Mouse (Mus musculus) heart, embryonic 15.5 days (tissue): ENCODE measurements around the gene Plxnb1. TPM values are rescaled to one million over a fixed set of nuclear protein-coding genes. Genes with fewer than 3 reads are reported as not detected.

ENCODE experiments used
- ATAC-seq: fragments of 200-750 bp; cut with Nextera tagmentation; replicated peaks from 2 replicates; pipeline ENCODE4 v1.8.0; 2017; ENCODE audit warnings: low read depth, moderate TSS enrichment; ENCODE audit not compliant: insufficient number of reproducible peaks, insufficient read depth, low FRiP score
- H3K27ac ChIP-seq: fragments of 300-500 bp; sonication (generic); 2 replicates; pipeline ENCODE4 v1.5.1; 2015; ENCODE audit warnings: mild to moderate bottlenecking, inconsistent platforms
- H3K27me3 ChIP-seq: fragments of 300-500 bp; sonication (generic); 2 replicates; pipeline ENCODE4 v1.6.1; 2015; ENCODE audit warnings: inconsistent platforms
- H3K36me3 ChIP-seq: fragments of 300-500 bp; sonication (generic); 2 replicates; pipeline ENCODE4 v1.6.1; 2015; ENCODE audit warnings: mild to moderate bottlenecking, inconsistent platforms
- H3K4me1 ChIP-seq: fragments of 300-500 bp; sonication (generic); replicated peaks from 2 replicates; pipeline ENCODE4 v1.6.1; 2015; ENCODE audit warnings: inconsistent platforms
- H3K4me2 ChIP-seq: fragments of 300-500 bp; sonication (generic); 2 replicates; pipeline ENCODE4 v1.6.1; 2015; ENCODE audit warnings: inconsistent platforms, mild to moderate bottlenecking, moderate library complexity
- H3K4me3 ChIP-seq: fragments of 300-500 bp; sonication (generic); 2 replicates; pipeline ENCODE4 v1.5.1; 2015; ENCODE audit warnings: mild to moderate bottlenecking, inconsistent platforms
- H3K9ac ChIP-seq: fragments of 300-500 bp; sonication (generic); 2 replicates; pipeline ENCODE4 v1.6.1; 2015; ENCODE audit warnings: mild to moderate bottlenecking, inconsistent platforms
- H3K9me3 ChIP-seq: fragments of 300-500 bp; sonication (generic); replicated peaks from 2 replicates; pipeline ENCODE4 v1.6.1; 2016; ENCODE audit warnings: inconsistent platforms
- WGBS: fragments of 180-500 bp; shearing (Covaris S2); methylation state at CpG from one replicate; pipeline ENCODE4 v1.1.7; 2015; ENCODE audit warnings: mixed read lengths; 5-methylcytosine and 5-hydroxymethylcytosine counted together
- polyA plus RNA-seq: library from polyadenylated mRNA; unstranded; fragments of >200 nt; fragmentation: Nextera tagmentation; extraction: Ambion mirVana; gene quantifications from 2 replicates; pipeline ENCODE4 v1.2.1, GENCODE M21; 2015

The Plxnb1 gene
- polyA plus RNA-seq, 1 experiment from 2014 or later, result 6.3 TPM

- no peaks in the 10 kb centered on the region for H3K27me3 ChIP-seq
- no peaks in the 10 kb centered on the region for H3K9me3 ChIP-seq
- no peak overlapping the region for H3K4me3 ChIP-seq
- 86% methylated on average over 9 of the region's 9 CpGs for WGBS
- peaks cover 49% of the 10 kb centered on the region for H3K4me1 ChIP-seq
- H3K27ac ChIP-seq, result no peak overlapping the region
- peaks cover 25% of the 10 kb centered on the region for H3K36me3 ChIP-seq
- H3K9ac ChIP-seq, result no peak overlapping the region
- no peak for ATAC-seq
- H3K4me2 ChIP-seq, result no peak overlapping the region
Measured at GRCm38 (mm10) chr9:109104083-109104482, 8.9 kb downstream of the Plxnb1 start.

DNA sequence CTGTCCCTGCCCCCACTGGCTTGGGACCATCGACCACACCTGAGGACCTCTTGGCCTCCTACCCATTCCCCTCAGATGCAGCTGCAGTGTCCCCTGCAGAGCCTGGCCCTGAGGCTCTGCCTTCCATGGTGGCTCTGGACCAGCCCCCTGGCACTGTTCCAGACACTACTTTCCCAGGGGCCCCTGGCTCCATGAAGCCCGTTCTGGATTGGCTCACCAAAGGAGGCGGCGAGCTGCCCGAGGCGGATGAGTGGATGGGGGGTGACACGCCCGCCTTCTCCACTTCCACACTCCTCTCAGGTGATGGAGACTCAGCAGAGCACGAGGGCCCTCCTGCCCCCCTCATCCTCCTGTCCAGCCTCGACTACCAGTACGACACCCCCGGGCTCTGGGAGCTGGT, 9.8 kb downstream of the Plxnb1 start:
- no peaks in the 10 kb centered on the region for H3K9me3 ChIP-seq
- no peak overlapping the region for H3K4me3 ChIP-seq
- WGBS, result 56% methylated on average over 12 of the region's 12 CpGs
- H3K27ac ChIP-seq, result no peak overlapping the region; the same call in 1 of the 2 replicates
- H3K36me3 ChIP-seq, result peaks cover 34% of the 10 kb centered on the region
- H3K4me1 ChIP-seq, result peaks cover 40% of the 10 kb centered on the region
- no peaks in the 10 kb centered on the region for H3K27me3 ChIP-seq
- 0 out of 2 replicates have a peak overlapping the region, but pooled peaks have one; percentile 7 for H3K4me2 ChIP-seq
- H3K9ac ChIP-seq, result no peak overlapping the region
- ATAC-seq, result peak; percentile 47

DNA sequence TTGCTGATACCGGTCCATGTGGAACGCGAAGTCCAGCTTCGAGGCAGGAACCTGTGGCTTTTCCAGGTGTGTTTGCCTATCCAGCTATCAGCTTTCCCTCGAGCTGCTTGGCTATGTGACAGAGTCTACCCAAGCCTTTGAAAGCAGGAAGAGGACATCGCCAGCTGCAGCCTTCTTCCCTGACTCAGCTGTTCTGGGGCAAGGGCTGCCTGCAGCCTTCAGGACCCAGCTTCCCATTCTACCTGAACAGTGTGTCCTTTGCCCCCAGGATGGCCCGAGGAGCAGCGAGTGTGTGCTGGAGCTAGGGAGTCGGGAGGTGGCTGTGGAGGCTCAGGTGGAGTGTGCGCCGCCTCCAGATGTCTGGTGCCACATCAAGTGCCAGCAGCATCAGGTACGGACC, 10.5 kb downstream of the Plxnb1 start:
- 87% methylated on average over 12 of the region's 12 CpGs for WGBS
- Histone ChIP-seq H3K4me2 (no peak overlapping the region), H3K4me3 (no peak overlapping the region), H3K27me3 (no peaks in the 10 kb centered on the region), H3K27ac (no peak overlapping the region), H3K9me3 (no peaks in the 10 kb centered on the region), H3K9ac (no peak overlapping the region), H3K36me3 (peaks cover 41% of the 10 kb centered on the region), H3K4me1 (peaks cover 35% of the 10 kb centered on the region)
- no peak for ATAC-seq

- Histone ChIP-seq H3K4me2 (no peak overlapping the region), H3K36me3 (peaks cover 57% of the 10 kb centered on the region)
Measured at GRCm38 (mm10) chr9:109107341-109107740, 12.2 kb downstream of the Plxnb1 start.

DNA sequence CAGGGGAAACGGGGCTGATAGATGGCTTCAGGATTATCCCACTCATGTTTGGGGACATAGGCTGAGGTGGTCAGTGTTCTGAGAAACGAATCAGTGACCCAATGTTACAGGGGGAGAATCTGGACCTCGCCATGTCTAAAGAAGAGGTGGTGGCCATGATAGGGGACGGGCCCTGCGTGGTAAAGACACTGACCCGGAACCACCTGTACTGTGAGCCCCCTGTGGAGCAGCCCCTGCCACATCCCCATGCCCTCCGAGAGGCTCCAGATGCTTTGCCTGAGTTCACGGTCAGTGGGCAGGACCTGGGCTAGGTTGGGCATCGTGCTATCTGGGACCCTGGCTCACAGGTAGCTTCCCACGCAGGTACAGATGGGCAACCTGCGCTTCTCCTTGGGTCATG, 15.1 kb downstream of the Plxnb1 start:
- ATAC-seq, result no peak
- 89% methylated on average over 11 of the region's 11 CpGs for WGBS

More at GRCm38 (mm10) chr9:109107341-109107740, 12.2 kb downstream of the Plxnb1 start:
- ATAC-seq, result no peak
- WGBS, result 68% methylated on average over 6 of the region's 6 CpGs
- Histone ChIP-seq H3K9me3 (no peaks in the 10 kb centered on the region), H3K4me1 (peaks cover 28% of the 10 kb centered on the region), H3K4me3 (no peak overlapping the region), H3K9ac (no peak overlapping the region), H3K27me3 (no peaks in the 10 kb centered on the region), H3K27ac (no peak overlapping the region)

GRCm38 (mm10) chr9:109111101-109111500, 15.9 kb downstream of the Plxnb1 start:
- H3K9me3 ChIP-seq, result no peaks in the 10 kb centered on the region
- 85% methylated on average over 4 of the region's 4 CpGs for WGBS
- H3K9ac ChIP-seq, result no peak overlapping the region
- H3K4me2 ChIP-seq, result no peak overlapping the region
- H3K36me3 ChIP-seq, result peaks cover 87% of the 10 kb centered on the region
- H3K27ac ChIP-seq, result no peak overlapping the region
- H3K4me3 ChIP-seq, result no peak overlapping the region
- H3K4me1 ChIP-seq, result no peaks in the 10 kb centered on the region
- no peak for ATAC-seq
- no peaks in the 10 kb centered on the region for H3K27me3 ChIP-seq

More for the DNA sequence above, 15.1 kb downstream of the Plxnb1 start:
- peaks cover 84% of the 10 kb centered on the region for H3K36me3 ChIP-seq
- no peak overlapping the region for H3K27ac ChIP-seq
- H3K9ac ChIP-seq, result no peak overlapping the region
- peaks cover 2% of the 10 kb centered on the region; the same call in 1 of the 2 replicates for H3K4me1 ChIP-seq
- H3K4me3 ChIP-seq, result no peak overlapping the region
- no peak overlapping the region for H3K4me2 ChIP-seq
- no peaks in the 10 kb centered on the region for H3K27me3 ChIP-seq
- no peaks in the 10 kb centered on the region for H3K9me3 ChIP-seq

DNA sequence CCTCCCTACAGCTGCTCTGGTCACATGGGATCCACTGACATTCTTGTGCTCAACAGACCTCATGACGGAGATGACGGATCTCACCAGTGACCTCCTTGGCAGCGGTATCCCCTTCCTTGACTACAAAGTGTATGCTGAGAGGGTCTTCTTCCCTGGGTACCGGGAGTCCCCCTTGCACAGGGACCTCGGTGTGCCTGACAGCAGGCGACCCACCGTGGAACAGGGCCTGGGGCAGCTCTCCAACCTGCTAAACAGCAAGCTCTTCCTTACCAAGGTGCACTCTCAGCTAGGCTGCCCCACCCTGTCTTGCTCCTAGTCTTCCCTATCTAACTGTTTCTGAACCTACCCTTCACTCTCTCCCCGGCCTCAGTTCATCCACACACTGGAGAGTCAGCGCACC, 16.4 kb downstream of the Plxnb1 start:
- Histone ChIP-seq H3K4me1 (no peaks in the 10 kb centered on the region), H3K4me2 (no peak overlapping the region), H3K9me3 (no peaks in the 10 kb centered on the region), H3K9ac (no peak overlapping the region), H3K36me3 (peaks cover 86% of the 10 kb centered on the region), H3K27ac (no peak overlapping the region), H3K27me3 (no peaks in the 10 kb centered on the region), H3K4me3 (no peak overlapping the region)
- WGBS, result 89% methylated on average over 9 of the region's 9 CpGs
- ATAC-seq, result no peak

- 91% methylated on average over 8 of the region's 8 CpGs for WGBS
- Histone ChIP-seq H3K9ac (no peak overlapping the region), H3K27me3 (no peaks in the 10 kb centered on the region), H3K27ac (no peak overlapping the region), H3K9me3 (no peaks in the 10 kb centered on the region), H3K36me3 (peaks cover 96% of the 10 kb centered on the region), H3K4me1 (no peaks in the 10 kb centered on the region), H3K4me3 (no peak overlapping the region), H3K4me2 (no peak overlapping the region)
- ATAC-seq, result no peak
Measured at GRCm38 (mm10) chr9:109113331-109113730, 18.1 kb downstream of the Plxnb1 start.

DNA sequence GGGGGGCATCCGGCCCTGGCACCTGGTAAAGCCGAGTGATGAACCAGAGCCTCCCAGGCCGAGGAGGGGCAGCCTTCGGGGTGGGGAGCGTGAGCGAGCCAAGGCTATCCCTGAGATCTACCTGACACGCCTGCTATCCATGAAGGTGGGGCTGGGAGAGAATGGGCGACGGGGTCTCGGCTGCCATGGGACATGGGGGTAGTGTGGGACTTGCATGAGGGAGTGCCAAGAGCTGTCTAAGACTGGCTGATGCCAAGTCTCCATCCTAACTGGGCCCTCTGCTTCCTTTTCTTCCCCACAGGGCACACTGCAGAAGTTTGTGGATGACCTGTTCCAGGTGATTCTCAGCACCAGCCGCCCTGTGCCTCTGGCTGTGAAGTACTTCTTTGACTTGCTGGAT, 19.1 kb downstream of the Plxnb1 start:
- peaks cover 91% of the 10 kb centered on the region for H3K36me3 ChIP-seq
- ATAC-seq, result no peak
- H3K9me3 ChIP-seq, result no peaks in the 10 kb centered on the region
- H3K4me1 ChIP-seq, result no peaks in the 10 kb centered on the region
- H3K9ac ChIP-seq, result no peak overlapping the region
- H3K4me3 ChIP-seq, result no peak overlapping the region
- WGBS, result 92% methylated on average over 11 of the region's 11 CpGs
- H3K27ac ChIP-seq, result no peak overlapping the region
- H3K4me2 ChIP-seq, result no peak overlapping the region
- no peaks in the 10 kb centered on the region for H3K27me3 ChIP-seq

DNA sequence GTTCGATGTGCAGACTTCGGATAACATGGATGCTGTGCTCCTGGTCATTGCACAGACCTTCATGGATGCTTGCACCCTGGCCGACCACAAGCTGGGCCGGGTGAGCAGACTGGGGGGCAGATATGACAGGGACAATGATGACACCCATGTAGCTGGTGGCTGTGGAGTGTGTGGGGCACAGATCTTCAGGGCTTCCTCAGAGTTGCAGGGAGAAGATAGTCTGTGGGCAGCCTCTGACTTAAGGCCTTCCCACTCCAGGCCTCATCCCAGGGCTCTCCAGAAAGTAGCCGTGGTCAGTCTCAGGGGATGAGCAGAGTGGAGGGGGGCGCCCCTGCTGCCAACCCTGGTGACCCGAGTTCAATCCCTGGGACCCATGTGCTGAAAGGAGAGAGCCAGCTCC, 19.7 kb downstream of the Plxnb1 start:
- WGBS, result 86% methylated on average over 7 of the region's 7 CpGs
- ATAC-seq, result no peak

DNA sequence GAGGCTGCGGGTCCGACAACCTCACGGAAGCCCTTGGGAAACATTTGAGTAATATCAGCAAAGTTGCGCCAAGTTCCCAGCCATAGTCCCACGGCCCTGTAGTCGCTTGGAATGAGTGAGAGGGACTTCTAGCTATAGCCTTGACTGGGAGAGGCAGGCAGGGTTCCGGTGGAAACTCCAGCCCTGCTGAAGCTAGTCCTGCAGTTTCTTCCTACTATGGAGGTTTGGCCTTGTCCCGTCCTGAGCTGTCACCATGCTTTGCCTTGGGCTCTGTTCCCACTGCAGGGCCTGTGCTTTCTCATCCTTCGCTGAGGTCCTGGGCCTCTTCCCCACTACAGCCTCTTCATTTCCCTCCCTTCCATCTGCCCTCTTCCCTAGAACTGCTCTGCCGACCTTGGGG, 21.0 kb downstream of the Plxnb1 start:
- peaks cover 71% of the 10 kb centered on the region for H3K36me3 ChIP-seq
- WGBS, result 87% methylated on average over 10 of the region's 10 CpGs
- no peaks in the 10 kb centered on the region for H3K27me3 ChIP-seq

More for the DNA sequence above, 19.7 kb downstream of the Plxnb1 start:
- Histone ChIP-seq H3K27ac (no peak overlapping the region), H3K4me1 (no peaks in the 10 kb centered on the region), H3K27me3 (no peaks in the 10 kb centered on the region), H3K4me3 (no peak overlapping the region), H3K4me2 (no peak overlapping the region), H3K36me3 (peaks cover 85% of the 10 kb centered on the region), H3K9me3 (no peaks in the 10 kb centered on the region), H3K9ac (no peak overlapping the region)

GRCm38 (mm10) chr9:109118106-109118505, 22.9 kb downstream of the Plxnb1 start:
- Histone ChIP-seq H3K4me2 (no peak overlapping the region), H3K4me1 (peaks cover 5% of the 10 kb centered on the region), H3K9ac (no peak overlapping the region), H3K27me3 (no peaks in the 10 kb centered on the region), H3K9me3 (no peaks in the 10 kb centered on the region), H3K27ac (no peak overlapping the region), H3K4me3 (no peak overlapping the region), H3K36me3 (peaks cover 53% of the 10 kb centered on the region)
- no peak for ATAC-seq
- 67% methylated on average over 4 of the region's 4 CpGs for WGBS

More for the DNA sequence above, 21.0 kb downstream of the Plxnb1 start:
- ATAC-seq, result no peak
- Histone ChIP-seq H3K4me1 (no peaks in the 10 kb centered on the region), H3K4me2 (no peak overlapping the region), H3K27ac (no peak overlapping the region), H3K9ac (no peak overlapping the region), H3K9me3 (no peaks in the 10 kb centered on the region), H3K4me3 (no peak overlapping the region)
